Mouse (Mus musculus) kidney, adult 18-20 months (tissue): ENCODE measurements at regions not wholly inside any gene's neighbourhood (a gene's known extent, or its start where the extent isn't known, plus 50 kb on each side); places are given as distances from the start of the nearest gene placed in this dataset.
"Not testable (repeated sequence)": the region's sequence is repeated elsewhere in the genome, so short reads cannot be mapped to it uniquely, and the experiment has no call there.

Source experiments
- DNase-seq: peaks from one replicate; pipeline ENCODE4 v3.0.0; 2021

- DNase-seq = no peak
Measured at GRCm38 (mm10) chr13:72572846-72573245, 55.8 kb upstream of the Irx2 start.

- DNase-seq = not testable (repeated sequence)
Measured at GRCm38 (mm10) chr13:72574126-72574525, 54.5 kb upstream of the Irx2 start.

GRCm38 (mm10) chr13:72576485-72576884, 52.1 kb upstream of the Irx2 start:
- no peak for DNase-seq

- peak; percentile 36 for DNase-seq
Measured at GRCm38 (mm10) chr13:72578416-72578815, 50.2 kb upstream of the Irx2 start.
